Mouse (Mus musculus): ENCODE data around the gene Samt2. TPM values are rescaled to one million over a fixed set of nuclear protein-coding genes. Genes with fewer than 3 reads are reported as not detected.

Gene Samt2
- not detected in 2 replicates for polyA plus RNA-seq (2012; rRNA removed)

GRCm38 (mm10) chrX:154579260-154579659 lies at the start of gene Samt2:
TSS of gene Samt2 (minus strand) at chrX:154579360.

Other genes with a start within 250 kb of the Samt2 start
- not detected in 2 replicates for gene 4930524N10Rik, start 236.0 kb downstream of the Samt2 start, polyA plus RNA-seq (2012; rRNA removed)
- not detected in 2 replicates for gene Samt4, start 97.4 kb downstream of the Samt2 start, polyA plus RNA-seq (2012; rRNA removed)

All from central nervous system, embryonic 11.5 days (tissue).